Mouse (Mus musculus): ENCODE results near the gene G430095P16Rik. TPM values are rescaled to one million over a fixed set of nuclear protein-coding genes. Genes with fewer than 3 reads are reported as not detected.

The G430095P16Rik gene
- polyA plus RNA-seq, 1 experiment: 2.9 TPM

- no peak overlapping the region for H3ac ChIP-seq (ENCODE audit: control insufficient read depth, insufficient read length, low read depth)
- H3K79me3 ChIP-seq (ENCODE audit: low read depth): no peaks in the 10 kb centered on the region
- H3K27me3 ChIP-seq (ENCODE audit: control insufficient read depth, insufficient read depth, insufficient read length): no peaks in the 10 kb centered on the region
- H3K4me3 ChIP-seq (ENCODE audit: insufficient read depth, poor library complexity, severe bottlenecking): no peak overlapping the region
- H3K36me3 ChIP-seq (ENCODE audit: control insufficient read depth, insufficient read depth): peaks cover 7% of the 10 kb centered on the region
- TF ChIP-seq MAX (IDR thresholded peaks at IDR 0.05) (no peak), MYOD1 (IDR thresholded peaks at IDR 0.05; ENCODE audit: control insufficient read depth, insufficient read length, low read depth) (no peak), USF1 (IDR thresholded peaks at IDR 0.05; ENCODE audit: low read depth) (no peak), CTCF (IDR thresholded peaks at IDR 0.05; ENCODE audit: control insufficient read depth, insufficient read depth, insufficient read length) (no peak), FOSL1 (IDR thresholded peaks at IDR 0.05; ENCODE audit: insufficient read depth, low read length, poor library complexity, severe bottlenecking) (no peak), MYOG (IDR thresholded peaks at IDR 0.05; ENCODE audit: control insufficient read depth, extremely low read depth, insufficient read length) (no peak)
- H3K79me2 ChIP-seq (ENCODE audit: control insufficient read depth, insufficient read depth): peaks cover 63% of the 10 kb centered on the region
Observed at GRCm38 (mm10) chr8:84732996-84733395, 10.2 kb downstream of the G430095P16Rik start.

GRCm38 (mm10) chr8:84733959-84734358 is 11.2 kb downstream of the G430095P16Rik start:
- no peak overlapping the region for H3ac ChIP-seq (ENCODE audit: control insufficient read depth, insufficient read length, low read depth)
- TF ChIP-seq MAX (IDR thresholded peaks at IDR 0.05): no peak
- no peak for TF ChIP-seq USF1 (IDR thresholded peaks at IDR 0.05; ENCODE audit: low read depth)
- TF ChIP-seq MYOG (IDR thresholded peaks at IDR 0.05; ENCODE audit: control insufficient read depth, extremely low read depth, insufficient read length): no peak
- no peak for TF ChIP-seq FOSL1 (IDR thresholded peaks at IDR 0.05; ENCODE audit: insufficient read depth, low read length, poor library complexity, severe bottlenecking)
- no peak for TF ChIP-seq CTCF (IDR thresholded peaks at IDR 0.05; ENCODE audit: control insufficient read depth, insufficient read depth, insufficient read length)
- TF ChIP-seq CEBPB (IDR thresholded peaks at IDR 0.05; ENCODE audit: low read depth): no peak
- TF ChIP-seq MYOD1 (IDR thresholded peaks at IDR 0.05; ENCODE audit: control insufficient read depth, insufficient read length, low read depth): no peak
- peaks cover 7% of the 10 kb centered on the region for H3K36me3 ChIP-seq (ENCODE audit: control insufficient read depth, insufficient read depth)
- no peaks in the 10 kb centered on the region for H3K79me3 ChIP-seq (ENCODE audit: low read depth)
- no peaks in the 10 kb centered on the region for H3K27me3 ChIP-seq (ENCODE audit: control insufficient read depth, insufficient read depth, insufficient read length)
- no peak overlapping the region for H3K4me3 ChIP-seq (ENCODE audit: insufficient read depth, poor library complexity, severe bottlenecking)
- H3K79me2 ChIP-seq (ENCODE audit: control insufficient read depth, insufficient read depth): peaks cover 69% of the 10 kb centered on the region

GRCm38 (mm10) chr8:84734680-84735079 is 11.9 kb downstream of the G430095P16Rik start:
- Histone ChIP-seq H3K4me3 (ENCODE audit: insufficient read depth, poor library complexity, severe bottlenecking) (no peak overlapping the region), H3K79me2 (ENCODE audit: control insufficient read depth, insufficient read depth) (peaks cover 73% of the 10 kb centered on the region), H3ac (ENCODE audit: control insufficient read depth, insufficient read length, low read depth) (no peak overlapping the region), H3K79me3 (ENCODE audit: low read depth) (no peaks in the 10 kb centered on the region), H3K36me3 (ENCODE audit: control insufficient read depth, insufficient read depth) (peaks cover 7% of the 10 kb centered on the region), H3K27me3 (ENCODE audit: control insufficient read depth, insufficient read depth, insufficient read length) (no peaks in the 10 kb centered on the region)
- TF ChIP-seq MYOD1 (IDR thresholded peaks at IDR 0.05; ENCODE audit: control insufficient read depth, insufficient read length, low read depth) (no peak), CEBPB (IDR thresholded peaks at IDR 0.05; ENCODE audit: low read depth) (no peak), MYOG (IDR thresholded peaks at IDR 0.05; ENCODE audit: control insufficient read depth, extremely low read depth, insufficient read length) (no peak), FOSL1 (IDR thresholded peaks at IDR 0.05; ENCODE audit: insufficient read depth, low read length, poor library complexity, severe bottlenecking) (no peak), USF1 (IDR thresholded peaks at IDR 0.05; ENCODE audit: low read depth) (no peak), MAX (IDR thresholded peaks at IDR 0.05) (no peak), CTCF (IDR thresholded peaks at IDR 0.05; ENCODE audit: control insufficient read depth, insufficient read depth, insufficient read length) (no peak)

GRCm38 (mm10) chr8:84735597-84735996 is 12.8 kb downstream of the G430095P16Rik start:
- TF ChIP-seq CTCF (IDR thresholded peaks at IDR 0.05; ENCODE audit: control insufficient read depth, insufficient read depth, insufficient read length) (no peak), FOSL1 (IDR thresholded peaks at IDR 0.05; ENCODE audit: insufficient read depth, low read length, poor library complexity, severe bottlenecking) (no peak), CEBPB (IDR thresholded peaks at IDR 0.05; ENCODE audit: low read depth) (no peak), MAX (IDR thresholded peaks at IDR 0.05) (no peak), MYOG (IDR thresholded peaks at IDR 0.05; ENCODE audit: control insufficient read depth, extremely low read depth, insufficient read length) (no peak), MYOD1 (IDR thresholded peaks at IDR 0.05; ENCODE audit: control insufficient read depth, insufficient read length, low read depth) (no peak), USF1 (IDR thresholded peaks at IDR 0.05; ENCODE audit: low read depth) (no peak)
- Histone ChIP-seq H3K79me3 (ENCODE audit: low read depth) (no peaks in the 10 kb centered on the region), H3K4me3 (ENCODE audit: insufficient read depth, poor library complexity, severe bottlenecking) (no peak overlapping the region), H3ac (ENCODE audit: control insufficient read depth, insufficient read length, low read depth) (no peak overlapping the region), H3K27me3 (ENCODE audit: control insufficient read depth, insufficient read depth, insufficient read length) (no peaks in the 10 kb centered on the region), H3K36me3 (ENCODE audit: control insufficient read depth, insufficient read depth) (peaks cover 7% of the 10 kb centered on the region), H3K79me2 (ENCODE audit: control insufficient read depth, insufficient read depth) (peaks cover 78% of the 10 kb centered on the region)

- TF ChIP-seq CTCF (IDR thresholded peaks at IDR 0.05; ENCODE audit: control insufficient read depth, insufficient read depth, insufficient read length) (no peak), MAX (IDR thresholded peaks at IDR 0.05) (no peak)
- H3K79me2 ChIP-seq (ENCODE audit: control insufficient read depth, insufficient read depth): peaks cover 83% of the 10 kb centered on the region
- H3K36me3 ChIP-seq (ENCODE audit: control insufficient read depth, insufficient read depth): peaks cover 14% of the 10 kb centered on the region
- no peak overlapping the region for H3K4me3 ChIP-seq (ENCODE audit: insufficient read depth, poor library complexity, severe bottlenecking)
- no peak overlapping the region for H3ac ChIP-seq (ENCODE audit: control insufficient read depth, insufficient read length, low read depth)
- no peaks in the 10 kb centered on the region for H3K79me3 ChIP-seq (ENCODE audit: low read depth)
- no peaks in the 10 kb centered on the region for H3K27me3 ChIP-seq (ENCODE audit: control insufficient read depth, insufficient read depth, insufficient read length)
Observed at GRCm38 (mm10) chr8:84736521-84736920, 13.7 kb downstream of the G430095P16Rik start.

- Histone ChIP-seq H3K36me3 (ENCODE audit: control insufficient read depth, insufficient read depth) (peaks cover 9% of the 10 kb centered on the region), H3K4me3 (ENCODE audit: insufficient read depth, poor library complexity, severe bottlenecking) (no peak overlapping the region), H3K79me3 (ENCODE audit: low read depth) (no peaks in the 10 kb centered on the region), H3ac (ENCODE audit: control insufficient read depth, insufficient read length, low read depth) (peak overlapping the region; percentile 2), H3K27me3 (ENCODE audit: control insufficient read depth, insufficient read depth, insufficient read length) (no peaks in the 10 kb centered on the region), H3K79me2 (ENCODE audit: control insufficient read depth, insufficient read depth) (peaks cover 84% of the 10 kb centered on the region)
- TF ChIP-seq MYOG (IDR thresholded peaks at IDR 0.05; ENCODE audit: control insufficient read depth, extremely low read depth, insufficient read length): no peak
- TF ChIP-seq CEBPB (IDR thresholded peaks at IDR 0.05; ENCODE audit: low read depth): no peak
- TF ChIP-seq MAX (IDR thresholded peaks at IDR 0.05): peak; percentile 91
- peak; percentile 52 for TF ChIP-seq USF1 (IDR thresholded peaks at IDR 0.05; ENCODE audit: low read depth)
- peak; percentile 99 for TF ChIP-seq CTCF (IDR thresholded peaks at IDR 0.05; ENCODE audit: control insufficient read depth, insufficient read depth, insufficient read length)
- no peak for TF ChIP-seq FOSL1 (IDR thresholded peaks at IDR 0.05; ENCODE audit: insufficient read depth, low read length, poor library complexity, severe bottlenecking)
- TF ChIP-seq MYOD1 (IDR thresholded peaks at IDR 0.05; ENCODE audit: control insufficient read depth, insufficient read length, low read depth): no peak
Observed at GRCm38 (mm10) chr8:84737608-84738007, 14.8 kb downstream of the G430095P16Rik start.

Measured in C2C12 (cell line).